Mouse (Mus musculus): Measurements from ENCODE around the gene Tspo.

- TF ChIP-seq HCFC1 (IDR thresholded peaks at IDR 0.05; ENCODE audit: low read depth, low read length) (no peak), CTCF (conservative IDR thresholded peaks at IDR 0.05 in 1 of 2, IDR thresholded peaks at IDR 0.05 in 1 of 2; ENCODE audit: low read depth in 2 of 2, low read length in 2 of 2) (no peak), MEF2A (IDR thresholded peaks at IDR 0.05; ENCODE audit: borderline replicate concordance, low read depth, low read length) (no peak), POLR2A (IDR thresholded peaks at IDR 0.05; ENCODE audit: low read depth, low read length) (no peak), KAT2A (IDR thresholded peaks at IDR 0.05; ENCODE audit: insufficient replicate concordance, low read length) (no peak), MAZ (IDR thresholded peaks at IDR 0.05; ENCODE audit: low read depth, low read length) (no peak), USF2 (conservative IDR thresholded peaks at IDR 0.05; ENCODE audit: low read depth, low read length) (no peak)
Observed at GRCm38 (mm10) chr15:83547144-83547543, 16.2 kb upstream of the Tspo start.
